Mouse (Mus musculus): ENCODE measurements around the gene Pcyt1b. TPM values are rescaled to one million over a fixed set of nuclear protein-coding genes. Genes with fewer than 3 reads are reported as not detected.

Gene Pcyt1b
- polyA plus RNA-seq (2014; fragmentation: Nextera tagmentation; extraction: Ambion mirVana) = 9.6 and 10.9 TPM in 2 replicates

GRCm38 (mm10) chrX:93654218-93655002, at the start of gene Pcyt1b:
Gene Pcyt1b, plus strand, starts transcription at chrX:93654863.
- no peak within 1 kb of the TSS for H3K9ac ChIP-seq (ENCODE audit: low read length)

GRCm38 (mm10) chrX:93630256-93630655, 24.4 kb upstream of the Pcyt1b start:
- 79% methylated on average over 1 of the region's 1 CpGs for WGBS
- H3K27me3 ChIP-seq (ENCODE audit: control insufficient read depth, insufficient read depth, low read length) = no peaks in the 10 kb centered on the region
- H3K27ac ChIP-seq (ENCODE audit: low read depth, low read length) = no peak overlapping the region
- H3K4me1 ChIP-seq (ENCODE audit: control insufficient read depth, insufficient read depth, low read length) = no peaks in the 10 kb centered on the region
- H3K9ac ChIP-seq (ENCODE audit: low read length) = no peak overlapping the region
- no peaks in the 10 kb centered on the region for H3K36me3 ChIP-seq (ENCODE audit: control insufficient read depth, insufficient read depth, low read length)
- 0 out of 2 replicates have a peak overlapping the region, but pooled peaks have one; percentile 19 for H3K4me2 ChIP-seq (ENCODE audit: low read depth)
- no peak for DNase-seq (ENCODE audit: low spot score)
- no peaks in the 10 kb centered on the region for H3K9me3 ChIP-seq (ENCODE audit: control insufficient read depth, low read length)
- no peak overlapping the region for H3K4me3 ChIP-seq (ENCODE audit: low read depth, low read length)
- no peak for ATAC-seq (ENCODE audit: insufficient read depth, low FRiP score, low TSS enrichment)

More at GRCm38 (mm10) chrX:93654218-93655002, at the start of gene Pcyt1b:
- Histone ChIP-seq H3K9me3 (ENCODE audit: control insufficient read depth, low read length) (no peaks in the 10 kb centered on the region), H3K4me2 (ENCODE audit: low read depth) (no peak within 1 kb of the TSS), H3K27ac (ENCODE audit: low read depth, low read length) (no peak within 1 kb of the TSS), H3K4me1 (ENCODE audit: control insufficient read depth, insufficient read depth, low read length) (no peaks in the 10 kb centered on the region), H3K36me3 (ENCODE audit: control insufficient read depth, insufficient read depth, low read length) (no peaks in the 10 kb centered on the region), H3K27me3 (ENCODE audit: control insufficient read depth, insufficient read depth, low read length) (no peaks in the 10 kb centered on the region), H3K4me3 (ENCODE audit: low read depth, low read length) (no peak within 1 kb of the TSS)
- ATAC-seq (ENCODE audit: insufficient read depth, low FRiP score, low TSS enrichment) (no peak), DNase-seq (ENCODE audit: low spot score) (no peak)
- WGBS = 31% methylated on average over 3 of the region's 3 CpGs

GRCm38 (mm10) chrX:93631657-93632449, 22.8 kb upstream of the Pcyt1b start, which contains the start of gene Pola1:
Gene Pola1, minus strand, starts transcription at chrX:93632155.
- peak within 1 kb of the TSS; percentile 48 for H3K4me3 ChIP-seq (ENCODE audit: low read depth, low read length)
- H3K27ac ChIP-seq (ENCODE audit: low read depth, low read length) = no peak within 1 kb of the TSS
- peak within 1 kb of the TSS; percentile 55 for H3K9ac ChIP-seq (ENCODE audit: low read length)
- H3K36me3 ChIP-seq (ENCODE audit: control insufficient read depth, insufficient read depth, low read length) = no peaks in the 10 kb centered on the region
- 19% methylated on average over 53 of the region's 53 CpGs for WGBS
- no peaks in the 10 kb centered on the region for H3K27me3 ChIP-seq (ENCODE audit: control insufficient read depth, insufficient read depth, low read length)
- no peaks in the 10 kb centered on the region for H3K4me1 ChIP-seq (ENCODE audit: control insufficient read depth, insufficient read depth, low read length)
- H3K9me3 ChIP-seq (ENCODE audit: control insufficient read depth, low read length) = no peaks in the 10 kb centered on the region
- H3K4me2 ChIP-seq (ENCODE audit: low read depth) = peak within 1 kb of the TSS; percentile 48
- ATAC-seq (ENCODE audit: insufficient read depth, low FRiP score, low TSS enrichment) = peak; percentile 98
- DNase-seq (ENCODE audit: low spot score) = peak; percentile 89

- ATAC-seq (ENCODE audit: insufficient read depth, low FRiP score, low TSS enrichment) = no peak
- H3K9me3 ChIP-seq (ENCODE audit: control insufficient read depth, low read length) = no peaks in the 10 kb centered on the region
- no peaks in the 10 kb centered on the region for H3K4me1 ChIP-seq (ENCODE audit: control insufficient read depth, insufficient read depth, low read length)
- H3K9ac ChIP-seq (ENCODE audit: low read length) = no peak overlapping the region
- no peak for DNase-seq (ENCODE audit: low spot score)
- H3K4me3 ChIP-seq (ENCODE audit: low read depth, low read length) = no peak overlapping the region
- no peaks in the 10 kb centered on the region for H3K27me3 ChIP-seq (ENCODE audit: control insufficient read depth, insufficient read depth, low read length)
- no peak overlapping the region for H3K4me2 ChIP-seq (ENCODE audit: low read depth)
- WGBS = 84% methylated on average over 2 of the region's 2 CpGs
- no peaks in the 10 kb centered on the region for H3K36me3 ChIP-seq (ENCODE audit: control insufficient read depth, insufficient read depth, low read length)
- no peak overlapping the region for H3K27ac ChIP-seq (ENCODE audit: low read depth, low read length)
These were observed 19.7 kb upstream of the Pcyt1b start for GRCm38 (mm10) chrX:93634861-93635375.

- no peak overlapping the region for H3K27ac ChIP-seq (ENCODE audit: low read depth, low read length)
- no peaks in the 10 kb centered on the region for H3K4me1 ChIP-seq (ENCODE audit: control insufficient read depth, insufficient read depth, low read length)
- no peaks in the 10 kb centered on the region for H3K27me3 ChIP-seq (ENCODE audit: control insufficient read depth, insufficient read depth, low read length)
- no peak overlapping the region for H3K4me3 ChIP-seq (ENCODE audit: low read depth, low read length)
- DNase-seq (ENCODE audit: low spot score) (no peak), ATAC-seq (ENCODE audit: insufficient read depth, low FRiP score, low TSS enrichment) (no peak)
- WGBS = 87% methylated on average over 3 of the region's 3 CpGs
- H3K9me3 ChIP-seq (ENCODE audit: control insufficient read depth, low read length) = no peaks in the 10 kb centered on the region
- no peak overlapping the region for H3K4me2 ChIP-seq (ENCODE audit: low read depth)
- no peak overlapping the region for H3K9ac ChIP-seq (ENCODE audit: low read length)
- H3K36me3 ChIP-seq (ENCODE audit: control insufficient read depth, insufficient read depth, low read length) = no peaks in the 10 kb centered on the region
These were observed 11.1 kb upstream of the Pcyt1b start for GRCm38 (mm10) chrX:93643600-93643999.

- DNase-seq (ENCODE audit: low spot score) = no peak
- Histone ChIP-seq H3K27me3 (ENCODE audit: control insufficient read depth, insufficient read depth, low read length) (no peaks in the 10 kb centered on the region), H3K9me3 (ENCODE audit: control insufficient read depth, low read length) (no peaks in the 10 kb centered on the region), H3K4me2 (ENCODE audit: low read depth) (no peak overlapping the region), H3K27ac (ENCODE audit: low read depth, low read length) (no peak overlapping the region), H3K9ac (ENCODE audit: low read length) (no peak overlapping the region), H3K4me3 (ENCODE audit: low read depth, low read length) (no peak overlapping the region), H3K4me1 (ENCODE audit: control insufficient read depth, insufficient read depth, low read length) (no peaks in the 10 kb centered on the region), H3K36me3 (ENCODE audit: control insufficient read depth, insufficient read depth, low read length) (no peaks in the 10 kb centered on the region)
- ATAC-seq (ENCODE audit: insufficient read depth, low FRiP score, low TSS enrichment) = no peak
These were observed 10.6 kb upstream of the Pcyt1b start for GRCm38 (mm10) chrX:93644022-93644421.

GRCm38 (mm10) chrX:93650738-93651137, 3.9 kb upstream of the Pcyt1b start:
- H3K9ac ChIP-seq (ENCODE audit: low read length) = no peak overlapping the region
- H3K36me3 ChIP-seq (ENCODE audit: control insufficient read depth, insufficient read depth, low read length) = no peaks in the 10 kb centered on the region
- H3K27ac ChIP-seq (ENCODE audit: low read depth, low read length) = no peak overlapping the region
- DNase-seq (ENCODE audit: low spot score) (no peak), ATAC-seq (ENCODE audit: insufficient read depth, low FRiP score, low TSS enrichment) (no peak)
- 91% methylated on average over 2 of the region's 2 CpGs for WGBS
- no peak overlapping the region for H3K4me2 ChIP-seq (ENCODE audit: low read depth)
- no peaks in the 10 kb centered on the region for H3K9me3 ChIP-seq (ENCODE audit: control insufficient read depth, low read length)
- H3K27me3 ChIP-seq (ENCODE audit: control insufficient read depth, insufficient read depth, low read length) = no peaks in the 10 kb centered on the region
- no peak overlapping the region for H3K4me3 ChIP-seq (ENCODE audit: low read depth, low read length)
- no peaks in the 10 kb centered on the region for H3K4me1 ChIP-seq (ENCODE audit: control insufficient read depth, insufficient read depth, low read length)

- Histone ChIP-seq H3K9me3 (ENCODE audit: control insufficient read depth, low read length) (no peaks in the 10 kb centered on the region), H3K9ac (ENCODE audit: low read length) (no peak overlapping the region), H3K4me2 (ENCODE audit: low read depth) (no peak overlapping the region), H3K27ac (ENCODE audit: low read depth, low read length) (no peak overlapping the region), H3K36me3 (ENCODE audit: control insufficient read depth, insufficient read depth, low read length) (no peaks in the 10 kb centered on the region), H3K27me3 (ENCODE audit: control insufficient read depth, insufficient read depth, low read length) (no peaks in the 10 kb centered on the region), H3K4me1 (ENCODE audit: control insufficient read depth, insufficient read depth, low read length) (no peaks in the 10 kb centered on the region), H3K4me3 (ENCODE audit: low read depth, low read length) (no peak overlapping the region)
- no peak for ATAC-seq (ENCODE audit: insufficient read depth, low FRiP score, low TSS enrichment)
- no peak for DNase-seq (ENCODE audit: low spot score)
- WGBS = 88% methylated on average over 5 of the region's 5 CpGs
These were observed 490 bp downstream of the Pcyt1b start for GRCm38 (mm10) chrX:93655153-93655552.

All from neural tube, embryonic 11.5 days (tissue).